Mouse (Mus musculus): ENCODE data around the gene Hes5.

Gene Hes5

GRCm38 (mm10) chr4:154960690-154961225 lies at the start of gene Hes5:
TSS of gene Hes5 (plus strand) at chr4:154960923.
- DNase-seq = no peak

GRCm38 (mm10) chr4:154911644-154912043 lies 49.1 kb upstream of the Hes5 start:
- no peak for DNase-seq

- no peak for DNase-seq
Measured at GRCm38 (mm10) chr4:154913845-154914244, 46.9 kb upstream of the Hes5 start.

- DNase-seq = no peak
Measured at GRCm38 (mm10) chr4:154914252-154914651, 46.5 kb upstream of the Hes5 start.

GRCm38 (mm10) chr4:154914707-154915106 lies 46.0 kb upstream of the Hes5 start:
- DNase-seq = no peak

GRCm38 (mm10) chr4:154915286-154915685 lies 45.4 kb upstream of the Hes5 start:
- no peak for DNase-seq

GRCm38 (mm10) chr4:154916662-154917061 lies 44.1 kb upstream of the Hes5 start:
- no peak for DNase-seq

GRCm38 (mm10) chr4:154922291-154922690 lies 38.4 kb upstream of the Hes5 start:
- no peak for DNase-seq

- no peak for DNase-seq
Measured at GRCm38 (mm10) chr4:154922931-154923330, 37.8 kb upstream of the Hes5 start.

GRCm38 (mm10) chr4:154925413-154925812 lies 35.3 kb upstream of the Hes5 start:
- peak; percentile 58 for DNase-seq

- peak; percentile 25 for DNase-seq
Measured at GRCm38 (mm10) chr4:154926969-154927898, 33.5 kb upstream of the Hes5 start.

GRCm38 (mm10) chr4:154927899-154928337 lies 32.8 kb upstream of the Hes5 start:
- DNase-seq = peak; percentile 84

- no peak for DNase-seq
Measured at GRCm38 (mm10) chr4:154928395-154929087, 32.2 kb upstream of the Hes5 start, which contains the start of gene Tnfrsf14. TSS of gene Tnfrsf14 (minus strand) at chr4:154928563.

- DNase-seq = peak; percentile 68
Measured at GRCm38 (mm10) chr4:154929088-154929660, 31.5 kb upstream of the Hes5 start.

- DNase-seq = no peak
Measured at GRCm38 (mm10) chr4:154933306-154933907, 27.3 kb upstream of the Hes5 start.

- DNase-seq = no peak
Measured at GRCm38 (mm10) chr4:154934800-154935199, 25.9 kb upstream of the Hes5 start.

GRCm38 (mm10) chr4:154935788-154936187 lies 24.9 kb upstream of the Hes5 start:
- no peak for DNase-seq

GRCm38 (mm10) chr4:154936542-154937255 lies 24.0 kb upstream of the Hes5 start:
- DNase-seq = no peak

- DNase-seq = no peak
Measured at GRCm38 (mm10) chr4:154937746-154938145, 23.0 kb upstream of the Hes5 start.

GRCm38 (mm10) chr4:154940156-154940555 lies 20.6 kb upstream of the Hes5 start:
- DNase-seq = no peak

- DNase-seq = no peak
Measured at GRCm38 (mm10) chr4:154941831-154942230, 18.9 kb upstream of the Hes5 start.

All from lung, postnatal 36 days (tissue).